Comparison of ENCODE assay signal across 8 mouse cellular contexts in genomic region chr14:61680818-61681707, GRCm38 (mm10).
DNase-seq lines count a peak whose midpoint lies in the region; ATAC-seq and TF ChIP-seq lines count a peak whose summit lies in the region.

No protein-coding gene starts in this region.

- H3K9me3 ChIP-seq in embryonic facial prominence, embryonic 15.5 days (replicated peaks), result no peaks in the 10 kb centered on the region
- no peaks in the 10 kb centered on the region for H3K9me3 ChIP-seq in kidney, embryonic 14.5 days (ENCODE audit: control insufficient read depth, low read length)
- H3K9me3 ChIP-seq in limb, embryonic 15.5 days, result no peaks in the 10 kb centered on the region
- H3K9me3 ChIP-seq in midbrain, postnatal 0 days (ENCODE audit: low read length), result no peaks in the 10 kb centered on the region

- peak overlapping the region; percentile 72 for H3K4me3 ChIP-seq in C2C12 (ENCODE audit: insufficient read depth, poor library complexity, severe bottlenecking)
- peak overlapping the region; percentile 82 for H3K4me3 ChIP-seq in bone marrow macrophage, adult 2 months (ENCODE audit: insufficient read depth, low read length)
- peak overlapping the region; percentile 65 for H3K4me3 ChIP-seq in embryonic facial prominence, embryonic 15.5 days (replicated peaks)
- peak overlapping the region; percentile 73 for H3K4me3 ChIP-seq in kidney, embryonic 14.5 days (ENCODE audit: low read length)
- peak overlapping the region; percentile 79 for H3K4me3 ChIP-seq in limb, embryonic 15.5 days
- peak overlapping the region; percentile 83 for H3K4me3 ChIP-seq in midbrain, postnatal 0 days (ENCODE audit: low read depth, low read length)

- peak overlapping the region; percentile 97 for H3K4me2 ChIP-seq in embryonic facial prominence, embryonic 15.5 days (replicated peaks)
- H3K4me2 ChIP-seq in kidney, embryonic 14.5 days (replicated peaks; ENCODE audit: low read depth, low read length), result peak overlapping the region; percentile 99
- peak overlapping the region; percentile 90 for H3K4me2 ChIP-seq in limb, embryonic 15.5 days
- H3K4me2 ChIP-seq in midbrain, postnatal 0 days (ENCODE audit: low read depth, low read length, poor library complexity, severe bottlenecking), result peak overlapping the region; percentile 98

- TF ChIP-seq CTCF in C2C12 (IDR thresholded peaks at IDR 0.05; ENCODE audit: control insufficient read depth, insufficient read depth, insufficient read length), result no peak
- TF ChIP-seq CTCF in bone marrow macrophage, adult 2 months (IDR thresholded peaks at IDR 0.05; ENCODE audit: low read depth, low read length), result no peak
- peak; percentile 34; the same call in 1 of the 2 replicates for TF ChIP-seq CTCF in midbrain, postnatal 0 days (IDR thresholded peaks at IDR 0.05)

- under 1% methylated on average over 49 of the region's 50 CpGs for WGBS in embryonic facial prominence, embryonic 15.5 days
- WGBS in kidney, embryonic 14.5 days, result under 1% methylated on average over 39 of the region's 50 CpGs
- WGBS in limb, embryonic 15.5 days, result under 1% methylated on average over 44 of the region's 50 CpGs
- under 1% methylated on average over 45 of the region's 50 CpGs for WGBS in midbrain, postnatal 0 days

- peaks cover 39% of the 10 kb centered on the region for H3K4me1 ChIP-seq in bone marrow macrophage, adult 2 months (ENCODE audit: control insufficient read depth, insufficient read depth, low read length)
- peaks cover 36% of the 10 kb centered on the region for H3K4me1 ChIP-seq in embryonic facial prominence, embryonic 15.5 days
- H3K4me1 ChIP-seq in kidney, embryonic 14.5 days (ENCODE audit: control insufficient read depth, insufficient read depth, low read length), result peaks cover 16% of the 10 kb centered on the region; the same call in 1 of the 2 replicates
- H3K4me1 ChIP-seq in limb, embryonic 15.5 days, result peaks cover 37% of the 10 kb centered on the region
- H3K4me1 ChIP-seq in midbrain, postnatal 0 days (ENCODE audit: insufficient read depth, low read length), result no peaks in the 10 kb centered on the region

- peak overlapping the region; percentile 85 for H3K9ac ChIP-seq in embryonic facial prominence, embryonic 15.5 days
- peak overlapping the region; percentile 57 for H3K9ac ChIP-seq in kidney, embryonic 14.5 days (ENCODE audit: low read depth, low read length)
- peak overlapping the region; percentile 78 for H3K9ac ChIP-seq in limb, embryonic 15.5 days
- peak overlapping the region; percentile 70 for H3K9ac ChIP-seq in midbrain, postnatal 0 days (replicated peaks; ENCODE audit: low read length, poor library complexity, severe bottlenecking)

- H3K27ac ChIP-seq in bone marrow macrophage, adult 2 months (ENCODE audit: insufficient read depth, low read depth, low read length), result peak overlapping the region; percentile 99
- peak overlapping the region; percentile 93 for H3K27ac ChIP-seq in embryonic facial prominence, embryonic 15.5 days (replicated peaks)
- peak overlapping the region; percentile 63 for H3K27ac ChIP-seq in kidney, embryonic 14.5 days (ENCODE audit: low read depth, low read length)
- peak overlapping the region; percentile 98 for H3K27ac ChIP-seq in limb, embryonic 15.5 days
- H3K27ac ChIP-seq in midbrain, postnatal 0 days (ENCODE audit: low read depth, low read length), result peak overlapping the region; percentile 79

- peak; percentile 89 for DNase-seq in heart, adult 9 months (ENCODE audit: low spot score in 2 of 2)
- DNase-seq in midbrain, postnatal 0 days (ENCODE audit: low spot score), result peak; percentile 95
- DNase-seq in spleen, postnatal 36 days (ENCODE audit: low spot score in 2 of 2), result peak; percentile 84 to 85

- H3ac ChIP-seq in C2C12 (ENCODE audit: control insufficient read depth, insufficient read length, low read depth), result peak overlapping the region; percentile 89

- no peak for TF ChIP-seq POLR2A in bone marrow macrophage, adult 2 months (IDR thresholded peaks at IDR 0.05; ENCODE audit: borderline replicate concordance, low read depth, low read length)

- peaks cover 44% of the 10 kb centered on the region for H3K79me2 ChIP-seq in C2C12 (ENCODE audit: control insufficient read depth, insufficient read depth)

- ATAC-seq in embryonic facial prominence, embryonic 15.5 days (ENCODE audit: insufficient number of reproducible peaks, low FRiP score, low TSS enrichment, low read depth), result peak; percentile 80
- ATAC-seq in kidney, embryonic 14.5 days (ENCODE audit: low FRiP score, low TSS enrichment), result peak; percentile 82
- peak; percentile 84 for ATAC-seq in limb, embryonic 15.5 days (ENCODE audit: insufficient number of reproducible peaks, low FRiP score, low TSS enrichment, low read depth)
- peak; percentile 82 for ATAC-seq in midbrain, postnatal 0 days (ENCODE audit: low FRiP score)

- H3K79me3 ChIP-seq in C2C12 (ENCODE audit: low read depth), result peaks cover 18% of the 10 kb centered on the region

- no peaks in the 10 kb centered on the region for H3K27me3 ChIP-seq in C2C12 (ENCODE audit: control insufficient read depth, insufficient read depth, insufficient read length)
- H3K27me3 ChIP-seq in embryonic facial prominence, embryonic 15.5 days, result peaks cover 19% of the 10 kb centered on the region; the same call in 1 of the 2 replicates
- H3K27me3 ChIP-seq in kidney, embryonic 14.5 days (ENCODE audit: control insufficient read depth, insufficient read depth, low read length), result peaks cover 22% of the 10 kb centered on the region; the same call in 1 of the 2 replicates
- H3K27me3 ChIP-seq in limb, embryonic 15.5 days, result peaks cover 19% of the 10 kb centered on the region; the same call in 1 of the 2 replicates
- H3K27me3 ChIP-seq in midbrain, postnatal 0 days (ENCODE audit: insufficient read depth, low read length), result peaks cover 21% of the 10 kb centered on the region; the same call in 1 of the 2 replicates

- peaks cover 2% of the 10 kb centered on the region for H3K36me3 ChIP-seq in C2C12 (ENCODE audit: control insufficient read depth, insufficient read depth)
- no peaks in the 10 kb centered on the region for H3K36me3 ChIP-seq in embryonic facial prominence, embryonic 15.5 days
- H3K36me3 ChIP-seq in kidney, embryonic 14.5 days (ENCODE audit: control insufficient read depth, insufficient read depth, low read length), result no peaks in the 10 kb centered on the region
- peaks cover 3% of the 10 kb centered on the region; the same call in 1 of the 2 replicates for H3K36me3 ChIP-seq in limb, embryonic 15.5 days
- no peaks in the 10 kb centered on the region for H3K36me3 ChIP-seq in midbrain, postnatal 0 days (ENCODE audit: insufficient read depth, low read length)

TF ChIP-seq in C2C12, 6 proteins besides CTCF, POLR2A, EP300 and RAD21:
- peak; percentile 88 for TF ChIP-seq USF1 (IDR thresholded peaks at IDR 0.05; ENCODE audit: low read depth)
- no peak for TF ChIP-seq MAX (IDR thresholded peaks at IDR 0.05)
TF ChIP-seq in C2C12: peak in this region for 1.

Comparison
In these comparisons a context has a peak if more than half of its experiments do, and no peak if none do; other contexts are left out.
1. Peak in every context shown above with its lines: DNase-seq, ATAC-seq, H3K4me3 ChIP-seq and H3K27ac ChIP-seq.